In the genomic region with DNA sequence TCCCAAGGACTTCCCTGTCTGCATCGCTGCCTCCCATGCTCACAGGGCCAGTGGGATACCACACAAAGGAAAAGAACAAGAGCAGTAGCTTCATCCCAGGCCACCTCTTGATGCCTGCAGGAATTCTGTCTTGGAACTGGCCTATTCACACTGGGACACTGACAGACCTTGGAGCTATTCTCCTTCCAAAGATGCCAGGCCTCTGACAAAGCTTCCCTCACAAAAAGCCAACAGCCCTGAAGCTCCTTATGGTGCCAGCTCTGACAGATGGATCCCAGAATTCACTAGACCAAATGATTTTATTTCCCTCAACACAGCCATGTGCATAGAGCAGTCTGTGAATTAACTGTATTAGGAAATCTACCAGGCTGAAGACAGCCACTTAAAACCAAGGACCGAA, we compare ENCODE assay signal across 14 mouse cellular contexts.
DNase-seq lines count a peak whose midpoint lies in the region; ATAC-seq and TF ChIP-seq lines count a peak whose summit lies in the region.
"Had no signal": no experiment of that assay in that cellular context is flagged by ENCODE, and none has a peak within 500 bp of the region (broad histone marks: within the 10 kb centered on the region; RNA-seq: fewer than 3 reads in every experiment).

No protein-coding gene starts in this region.

- H3K9me3 ChIP-seq in midbrain, postnatal 0 days (ENCODE audit: low read length): no peaks in the 10 kb centered on the region
- no peaks in the 10 kb centered on the region for H3K9me3 ChIP-seq in midbrain, embryonic 11.5 days (ENCODE audit: control insufficient read depth, low read length)
- H3K9me3 ChIP-seq: heart, embryonic 13.5 days had no signal

- no peaks in the 10 kb centered on the region for H3K27me3 ChIP-seq in midbrain, postnatal 0 days (ENCODE audit: insufficient read depth, low read length)
- H3K27me3 ChIP-seq in midbrain, embryonic 11.5 days (ENCODE audit: control insufficient read depth, insufficient read depth, low read length): no peaks in the 10 kb centered on the region
- no peaks in the 10 kb centered on the region for H3K27me3 ChIP-seq in thymus, adult 2 months (ENCODE audit: control insufficient read depth, insufficient read depth, low read length)
- H3K27me3 ChIP-seq: CH12.LX, Patski had no signal

- no peak for TF ChIP-seq POLR2A in thymus, adult 2 months (IDR thresholded peaks at IDR 0.05; ENCODE audit: control insufficient read depth, extremely low read depth, insufficient read depth, low read length, poor library complexity)

- 0 out of 2 replicates have a peak, but pooled peaks cover 10% of the 10 kb centered on the region for H3K4me1 ChIP-seq in midbrain, postnatal 0 days (ENCODE audit: insufficient read depth, low read length)
- peaks cover 11% of the 10 kb centered on the region for H3K4me1 ChIP-seq in midbrain, embryonic 11.5 days (ENCODE audit: control insufficient read depth, insufficient read depth, low read length)
- H3K4me1 ChIP-seq in thymus, adult 2 months (replicated peaks; ENCODE audit: control insufficient read depth, insufficient read depth, low read length): no peaks in the 10 kb centered on the region

- H3K36me3 ChIP-seq in midbrain, postnatal 0 days (ENCODE audit: insufficient read depth, low read length): no peaks in the 10 kb centered on the region
- no peaks in the 10 kb centered on the region for H3K36me3 ChIP-seq in midbrain, embryonic 11.5 days (ENCODE audit: control insufficient read depth, insufficient read depth, low read length)
- no peaks in the 10 kb centered on the region for H3K36me3 ChIP-seq in thymus, adult 2 months (ENCODE audit: control insufficient read depth, insufficient read depth, low read length)
- H3K36me3 ChIP-seq: heart, embryonic 13.5 days had no signal

- peak; percentile 88 for DNase-seq in midbrain, postnatal 0 days (ENCODE audit: low spot score)
- DNase-seq in midbrain, embryonic 11.5 days (ENCODE audit: low spot score, missing footprints): no peak
- peak; percentile 75 to 81 for DNase-seq in cerebellum, adult 18-20 months
- peak; percentile 71 to 80 for DNase-seq in cerebellum, postnatal 25 days
- DNase-seq in layer of hippocampus, postnatal 25 days (ENCODE audit: extremely low spot score in 1 of 2, low spot score in 1 of 2): peak; percentile 20 to 26
- DNase-seq in thymus, adult 2 months: no peak
- DNase-seq in thymus, postnatal 4 days: no peak
- DNase-seq: gastrocnemius, postnatal 25 days; thymus, adult 18-20 months had no signal

- TF ChIP-seq CTCF in midbrain, postnatal 0 days (IDR thresholded peaks at IDR 0.05): no peak
- no peak for TF ChIP-seq CTCF in thymus, adult 2 months (IDR thresholded peaks at IDR 0.05; ENCODE audit: borderline replicate concordance, control insufficient read depth, extremely low read depth, insufficient read depth, low read length, poor library complexity)

- no peak overlapping the region for H3K4me2 ChIP-seq in midbrain, postnatal 0 days (ENCODE audit: low read depth, low read length, poor library complexity, severe bottlenecking)
- no peak overlapping the region for H3K4me2 ChIP-seq in midbrain, embryonic 11.5 days
- H3K4me2 ChIP-seq: heart, embryonic 13.5 days had no signal

- ATAC-seq in midbrain, postnatal 0 days (ENCODE audit: low FRiP score): no peak
- no peak for ATAC-seq in midbrain, embryonic 11.5 days (ENCODE audit: low FRiP score)
- ATAC-seq: inflammation-experienced regulatory T-cells, adult 6 months; Patski had no signal

- no peak overlapping the region for H3K4me3 ChIP-seq in midbrain, postnatal 0 days (ENCODE audit: low read depth, low read length)
- H3K4me3 ChIP-seq in midbrain, embryonic 11.5 days (ENCODE audit: low read depth, low read length): no peak overlapping the region
- H3K4me3 ChIP-seq in thymus, adult 2 months (ENCODE audit: control insufficient read depth, insufficient read depth, low read length): no peak overlapping the region
- H3K4me3 ChIP-seq: heart, embryonic 13.5 days had no signal

- no peak overlapping the region for H3K27ac ChIP-seq in midbrain, postnatal 0 days (ENCODE audit: low read depth, low read length)
- no peak overlapping the region for H3K27ac ChIP-seq in midbrain, embryonic 11.5 days (ENCODE audit: low read depth, low read length)
- H3K27ac ChIP-seq in thymus, adult 2 months (ENCODE audit: control insufficient read depth, insufficient read depth, low read length): no peak overlapping the region
- H3K27ac ChIP-seq: heart, embryonic 13.5 days; liver, embryonic 14.5 days had no signal

- WGBS in midbrain, postnatal 0 days: 79% methylated on average over 2 of the region's 2 CpGs
- 93% methylated on average over 2 of the region's 2 CpGs for WGBS in midbrain, embryonic 11.5 days
- WGBS in thymus, adult 2 months: 98% methylated on average over 2 of the region's 2 CpGs

- no peak overlapping the region for H3K9ac ChIP-seq in midbrain, postnatal 0 days (replicated peaks; ENCODE audit: low read length, poor library complexity, severe bottlenecking)
- H3K9ac ChIP-seq in midbrain, embryonic 11.5 days (ENCODE audit: low read length): no peak overlapping the region
- H3K9ac ChIP-seq: heart, embryonic 13.5 days; liver, embryonic 14.5 days had no signal

Comparison
In these comparisons a context has a peak if more than half of its experiments do, and no peak if none do; other contexts are left out.
1. DNase-seq: peak in midbrain, postnatal 0 days (single experiment), cerebellum, adult 18-20 months (2 of 2), cerebellum, postnatal 25 days (2 of 2) and layer of hippocampus, postnatal 25 days (2 of 2); none in midbrain, embryonic 11.5 days (single experiment), thymus, adult 2 months (single experiment) and thymus, postnatal 4 days (single experiment).